Mouse (Mus musculus) G1E (cell line): ENCODE measurements around the gene Hnrnpu.

Source experiments
- CTCF ChIP-seq: IDR thresholded peaks from 2 replicates; pipeline ENCODE4 v1.5.1; 2012; ENCODE audit warnings: low read depth, low read length, inconsistent platforms, mixed read lengths
- GATA1 ChIP-seq: IDR thresholded peaks from 2 replicates; pipeline ENCODE4 v1.6.1; 2012; ENCODE audit warnings: borderline replicate concordance, low read length, inconsistent platforms, mixed read lengths
- GATA2 ChIP-seq: IDR thresholded peaks from 2 replicates; pipeline ENCODE4 v1.6.1; 2012; ENCODE audit warnings: low read depth, low read length, inconsistent platforms, borderline replicate concordance
- TAL1 ChIP-seq: conservative IDR thresholded peaks from 2 replicates; pipeline ENCODE4 v1.6.1; 2012; ENCODE audit warnings: low read depth, low read length, inconsistent platforms, mixed read lengths

DNA sequence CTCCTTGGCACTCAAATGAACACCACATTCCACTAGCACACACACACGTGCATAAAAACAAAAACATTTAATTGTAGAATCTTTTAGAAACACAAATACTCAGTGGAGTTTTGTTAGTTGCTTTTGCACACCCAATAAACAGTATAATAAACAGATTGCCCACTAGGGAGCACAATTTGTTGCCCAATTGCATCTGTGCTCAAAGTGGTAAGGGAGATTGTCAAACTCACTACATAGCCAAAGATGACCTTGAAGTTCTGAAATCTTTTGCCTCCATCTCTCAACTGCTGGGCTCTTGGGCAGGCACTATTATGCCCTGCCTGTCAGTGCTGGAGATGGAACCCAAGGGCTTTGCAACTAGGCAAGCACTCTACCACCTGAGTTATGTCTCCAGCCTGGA is 27.5 kb downstream of the Hnrnpu start:
- peak; percentile 54; the same call in 1 of the 2 replicates for TF ChIP-seq CTCF
- no peak for TF ChIP-seq GATA1
- TF ChIP-seq GATA2, result no peak
- TF ChIP-seq TAL1, result no peak
